Mouse (Mus musculus) embryo, embryonic 11.5 days (tissue): ENCODE results near the gene Mypop.

Experiments used
- DNase-seq: peaks from one replicate; pipeline ENCODE4 v3.0.0-alpha.2; 2012; ENCODE audit warnings: low read depth, low spot score

Mypop gene

DNA sequence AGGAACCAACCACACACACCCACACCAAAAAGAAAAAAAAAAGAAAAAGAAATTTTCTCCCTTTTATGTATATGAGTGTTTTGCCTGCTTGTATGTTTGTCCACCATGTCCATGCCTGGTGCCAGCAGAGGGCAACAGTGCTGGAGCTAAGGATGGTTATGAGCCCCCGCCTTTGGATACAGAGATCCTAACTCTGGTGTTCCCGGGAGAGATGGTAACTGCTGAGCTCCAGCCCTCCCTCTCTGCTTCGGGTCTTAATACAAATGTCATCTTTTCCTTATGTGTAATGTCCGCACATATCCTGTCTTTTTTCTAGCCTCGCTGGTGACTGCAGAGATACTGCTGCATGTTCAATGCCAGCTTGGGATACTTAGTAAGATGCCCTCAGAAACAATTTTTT is 1.1 kb upstream of the Mypop start:
- DNase-seq, result no peak

GRCm38 (mm10) chr7:18991660-18992293 is 732 bp downstream of the Mypop start:
- no peak for DNase-seq

GRCm38 (mm10) chr7:18992294-18992675 is 1.2 kb downstream of the Mypop start:
- no peak for DNase-seq

- DNase-seq, result no peak
Measured at GRCm38 (mm10) chr7:18993036-18993435, 2.0 kb downstream of the Mypop start.

GRCm38 (mm10) chr7:18998835-18999234 is 7.8 kb downstream of the Mypop start:
- no peak for DNase-seq

GRCm38 (mm10) chr7:19000421-19000820 is 9.4 kb downstream of the Mypop start:
- no peak for DNase-seq

GRCm38 (mm10) chr7:19001066-19001806 is 10.2 kb downstream of the Mypop start:
- DNase-seq, result no peak

- no peak for DNase-seq
Measured at GRCm38 (mm10) chr7:19001807-19002085, 10.7 kb downstream of the Mypop start.

DNA sequence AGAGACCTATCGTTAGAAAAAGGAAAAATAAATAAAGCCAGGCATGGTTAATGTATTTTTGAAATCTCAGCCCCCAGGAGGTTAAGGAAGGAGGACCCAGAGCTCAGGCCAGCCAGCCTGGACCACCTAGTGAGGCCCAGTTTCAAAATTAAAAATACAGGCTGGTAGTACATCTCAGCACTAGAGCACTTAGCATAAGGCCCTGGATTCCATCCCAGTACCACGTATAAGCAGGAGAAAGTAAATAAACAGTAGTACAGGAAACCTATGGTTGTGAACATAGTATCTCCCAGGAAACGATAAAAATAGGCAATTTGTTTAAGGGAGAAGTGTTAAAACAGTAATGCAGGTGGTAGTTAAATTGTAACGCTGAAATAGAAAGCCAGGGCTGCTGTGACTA is 11.1 kb downstream of the Mypop start:
- no peak for DNase-seq

DNA sequence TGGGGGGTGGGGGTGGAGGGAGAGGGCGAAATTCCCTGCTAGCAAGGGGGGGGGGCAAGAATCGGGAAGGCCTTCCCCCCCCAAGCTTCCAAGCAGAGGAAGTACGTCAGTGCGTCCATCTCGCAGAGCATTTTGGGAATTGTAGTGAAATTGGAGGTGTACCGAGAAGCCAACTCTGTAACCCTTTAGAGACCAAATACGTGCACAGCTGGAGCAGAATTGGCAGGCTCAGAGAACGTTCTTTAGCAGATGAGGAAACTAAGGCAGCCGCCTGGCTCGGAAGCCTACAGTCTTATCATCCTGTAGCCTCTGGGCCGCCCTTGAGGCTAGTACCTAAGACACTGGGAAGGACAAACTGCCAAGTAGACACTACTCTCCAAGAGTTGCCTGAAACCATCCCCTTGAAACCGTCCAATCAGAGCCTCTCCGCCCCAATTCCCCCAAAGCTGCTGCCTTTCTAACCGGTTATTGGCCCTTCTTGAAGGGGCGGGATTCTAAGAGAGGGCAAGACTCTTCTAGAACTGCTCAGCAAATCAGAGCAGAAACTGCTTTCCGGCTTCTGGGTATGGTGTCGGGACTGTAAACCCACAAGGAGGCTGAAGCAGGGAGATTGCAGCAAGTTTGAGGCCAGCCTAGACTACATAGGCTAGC is 11.9 kb downstream of the Mypop start:
- DNase-seq, result peak; percentile 73

DNA sequence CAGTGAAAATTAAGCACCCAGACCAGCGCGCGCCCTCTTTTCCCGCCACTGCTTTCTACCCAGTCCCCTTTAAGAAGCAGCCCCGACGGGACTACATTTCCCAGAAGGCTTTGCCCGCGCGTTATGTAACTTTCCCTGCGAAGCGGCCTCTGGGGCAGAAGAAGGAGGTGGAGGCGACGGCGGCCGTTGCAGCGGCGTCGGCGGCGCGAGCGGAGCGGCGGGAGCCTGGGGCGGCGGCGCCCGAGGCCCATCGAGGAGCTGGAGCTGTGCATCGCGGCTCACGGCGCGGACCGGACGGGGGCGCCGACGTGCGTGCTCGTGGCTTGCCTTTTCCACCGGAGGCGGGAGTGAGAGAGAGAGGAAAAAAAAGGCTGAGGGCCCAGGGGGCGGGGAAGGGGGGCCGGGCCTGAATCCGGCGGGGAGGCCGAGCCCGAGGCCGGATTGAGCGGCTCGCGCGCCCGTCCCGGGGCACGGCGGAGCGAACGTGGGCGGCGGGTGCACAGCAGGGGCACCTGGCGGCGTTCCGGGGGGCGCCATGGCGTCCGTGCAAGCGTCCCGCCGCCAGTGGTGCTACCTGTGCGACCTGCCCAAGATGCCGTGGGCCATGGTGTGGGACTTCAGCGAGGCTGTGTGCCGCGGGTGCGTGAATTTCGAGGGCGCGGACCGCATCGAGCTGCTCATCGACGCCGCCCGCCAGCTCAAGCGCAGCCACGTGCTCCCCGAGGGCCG is 13.0 kb downstream of the Mypop start, which contains the start of gene Irf2bp1:
Irf2bp1 (plus strand) TSS at position 143 of the 729 bp plus-strand sequence.
- DNase-seq, result peak; percentile 85

- no peak for DNase-seq
Measured at GRCm38 (mm10) chr7:19004631-19005079, 13.6 kb downstream of the Mypop start.

GRCm38 (mm10) chr7:19005417-19006121 is 14.5 kb downstream of the Mypop start:
- DNase-seq, result no peak

DNA sequence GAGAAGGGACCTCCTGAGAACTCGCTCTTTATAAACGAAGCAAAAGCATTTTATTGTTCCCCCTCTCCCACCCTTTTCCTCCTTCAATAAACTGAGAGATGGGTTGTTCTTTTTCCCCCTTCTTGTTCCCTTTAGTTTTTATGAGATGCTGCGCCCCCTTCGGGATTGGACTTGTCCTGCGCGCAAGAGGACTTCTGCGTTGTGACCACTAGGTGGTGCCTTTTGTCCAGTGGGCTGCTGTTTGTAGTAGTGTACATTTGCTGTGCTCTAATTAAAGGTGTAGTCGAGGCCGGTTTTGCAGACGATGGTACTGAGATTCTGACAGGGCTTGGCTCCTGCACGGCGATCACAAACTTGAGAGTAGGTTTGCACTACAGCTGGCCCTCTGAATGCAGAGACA is 15.4 kb downstream of the Mypop start:
- peak; percentile 82 for DNase-seq

- DNase-seq, result no peak
Measured at GRCm38 (mm10) chr7:19007026-19007977, 16.3 kb downstream of the Mypop start.

- no peak for DNase-seq
Measured at GRCm38 (mm10) chr7:19010581-19010980, 19.5 kb downstream of the Mypop start.

- DNase-seq, result no peak
Measured at GRCm38 (mm10) chr7:19012025-19012621, 21.1 kb downstream of the Mypop start.

DNA sequence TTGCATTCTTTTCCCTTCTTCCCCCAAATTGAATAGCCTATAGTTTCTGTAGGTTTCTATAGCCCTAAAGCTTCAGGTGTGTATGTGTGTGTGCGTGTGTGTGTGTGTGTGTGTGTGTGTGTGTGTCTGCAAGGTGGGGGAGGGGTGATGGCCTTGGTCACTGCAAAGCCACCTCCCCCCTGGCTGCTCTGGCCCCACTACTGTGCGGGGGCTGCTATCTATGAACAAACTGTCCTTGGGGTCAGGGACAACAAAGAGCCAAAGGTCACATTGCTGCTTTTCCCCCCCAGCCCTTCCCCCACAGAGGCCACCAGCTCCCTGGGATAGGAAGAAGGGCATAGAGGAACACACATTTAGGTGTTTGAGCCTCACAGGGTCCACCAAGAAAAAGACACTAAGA is 21.8 kb downstream of the Mypop start:
- DNase-seq, result no peak

DNA sequence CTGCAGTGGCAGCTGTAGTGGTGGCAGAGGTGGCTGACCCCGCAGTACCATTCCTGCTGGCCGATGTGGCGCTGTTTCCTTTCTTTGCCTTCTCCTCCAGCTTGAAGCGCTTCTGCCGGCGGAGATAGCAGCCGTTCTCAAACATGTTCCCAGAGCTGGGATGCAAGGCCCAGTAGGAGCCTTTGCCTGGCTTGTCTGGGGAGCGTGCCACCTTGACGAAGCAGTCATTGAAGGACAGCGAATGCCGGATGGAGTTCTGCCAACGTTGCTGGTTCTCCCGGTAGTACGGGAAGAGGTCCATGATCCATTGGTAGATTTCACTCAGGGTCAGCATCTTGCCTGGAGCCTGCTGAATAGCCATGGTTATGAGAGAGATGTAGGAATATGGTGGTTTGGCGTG is 23.4 kb downstream of the Mypop start:
- no peak for DNase-seq

DNA sequence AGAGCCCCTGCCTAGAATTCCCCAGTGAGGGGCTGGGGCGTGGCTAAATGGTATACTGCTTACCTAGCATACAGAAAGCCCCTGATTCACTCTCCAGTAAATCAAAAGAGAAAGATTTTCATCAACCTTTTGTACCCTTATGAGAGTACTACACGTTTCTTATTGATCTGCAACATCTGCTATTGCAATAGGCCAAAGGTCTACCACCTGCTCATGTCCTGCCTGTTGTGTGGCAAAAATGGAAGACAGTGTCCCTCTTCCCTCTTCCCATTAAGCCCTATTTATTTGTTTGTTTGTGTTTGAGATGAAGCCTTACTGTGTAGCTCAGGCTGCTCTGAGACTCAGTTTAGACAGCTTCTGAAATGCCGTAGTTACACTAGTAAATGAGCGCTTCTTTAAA is 25.0 kb downstream of the Mypop start:
- DNase-seq, result no peak
